Mouse (Mus musculus): ENCODE measurements around the gene Cacna1e.

Cacna1e gene

GRCm38 (mm10) chr1:154779908-154780514 lies 104.3 kb downstream of the Cacna1e start:
- DNase-seq, result no peak

DNA sequence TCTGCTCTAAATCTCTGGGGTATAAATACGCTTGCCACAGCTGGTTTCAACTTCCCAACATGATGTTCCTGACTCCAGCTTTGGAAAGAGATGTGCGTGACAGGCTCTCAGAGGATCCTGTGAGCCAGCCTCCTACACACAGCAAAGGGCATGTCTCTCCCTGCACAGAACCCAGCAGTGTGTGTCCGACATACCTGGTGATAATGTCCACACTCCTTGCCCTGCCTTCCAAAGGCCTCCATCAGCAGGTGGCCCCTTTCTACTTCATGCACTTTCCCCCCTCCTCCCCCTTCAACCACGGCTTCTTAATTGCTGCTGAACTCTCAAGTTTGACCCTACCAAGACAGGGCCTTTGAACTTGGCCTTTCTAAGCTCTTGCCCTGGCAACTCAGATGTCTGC lies 108.0 kb downstream of the Cacna1e start:
- no peak for DNase-seq

DNA sequence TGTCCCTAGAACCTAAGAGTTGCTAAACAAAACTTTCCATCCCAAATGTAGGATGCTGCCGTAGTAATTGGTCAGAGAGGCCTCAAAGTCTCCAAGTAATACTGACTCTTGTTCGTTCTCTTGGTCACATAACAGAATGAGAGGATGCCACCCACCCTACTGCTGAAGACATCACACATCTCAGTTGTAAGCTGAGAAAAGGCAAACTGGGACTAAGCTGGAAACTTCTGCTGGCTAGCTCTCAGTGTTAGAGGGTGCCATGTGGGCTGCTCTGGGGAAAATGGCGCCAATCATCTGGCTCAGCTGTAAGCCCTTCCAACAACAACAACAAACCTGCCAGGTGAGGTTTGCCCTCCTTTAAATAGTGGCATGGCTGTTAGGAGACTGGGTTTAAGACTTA lies 109.8 kb downstream of the Cacna1e start:
- DNase-seq, result no peak

GRCm38 (mm10) chr1:154771111-154771510 lies 113.2 kb downstream of the Cacna1e start:
- no peak for DNase-seq

DNA sequence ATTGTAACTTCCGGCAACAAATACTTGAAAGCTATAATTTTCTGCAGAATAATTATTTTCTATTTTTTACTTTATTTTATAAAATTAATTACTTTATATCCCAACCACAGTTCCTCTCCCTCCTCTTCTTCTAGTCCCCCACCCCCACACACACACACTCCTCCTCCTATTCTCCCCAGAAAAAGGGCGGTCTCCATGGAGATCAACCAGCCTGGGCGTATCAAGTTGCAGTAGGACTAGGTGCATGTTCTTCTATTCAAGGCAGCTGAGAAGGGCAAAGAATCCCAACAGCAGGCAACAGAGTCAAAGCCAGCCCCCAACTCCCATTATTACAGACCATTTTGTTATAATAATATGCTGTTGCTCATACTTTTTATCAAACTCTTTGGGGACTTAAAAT lies 113.8 kb downstream of the Cacna1e start:
- no peak for DNase-seq

- DNase-seq, result no peak
Measured at GRCm38 (mm10) chr1:154763132-154763531, 121.2 kb downstream of the Cacna1e start.

DNA sequence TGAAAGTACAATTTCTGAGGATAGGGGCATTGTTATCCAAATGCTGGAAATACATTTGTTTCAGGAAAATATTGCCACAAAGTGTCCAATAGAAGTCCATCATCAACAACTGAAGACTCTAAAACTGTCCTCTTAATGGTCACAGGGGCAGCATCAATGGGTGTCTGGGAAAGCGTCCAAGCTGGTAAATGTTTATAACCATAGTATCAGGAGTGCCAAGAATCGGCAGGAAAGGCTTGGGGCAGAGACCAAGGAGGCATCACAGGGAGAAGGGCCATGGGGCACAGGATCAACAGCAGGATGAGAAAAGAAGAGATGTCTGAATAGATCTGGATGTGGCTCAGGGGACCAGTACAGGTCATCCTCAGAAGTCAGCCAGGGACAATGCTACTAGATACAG lies 132.2 kb downstream of the Cacna1e start:
- DNase-seq, result peak; percentile 40

GRCm38 (mm10) chr1:154748531-154748930 lies 135.8 kb downstream of the Cacna1e start:
- no peak for DNase-seq

GRCm38 (mm10) chr1:154745241-154745640 lies 139.1 kb downstream of the Cacna1e start:
- DNase-seq, result no peak

DNA sequence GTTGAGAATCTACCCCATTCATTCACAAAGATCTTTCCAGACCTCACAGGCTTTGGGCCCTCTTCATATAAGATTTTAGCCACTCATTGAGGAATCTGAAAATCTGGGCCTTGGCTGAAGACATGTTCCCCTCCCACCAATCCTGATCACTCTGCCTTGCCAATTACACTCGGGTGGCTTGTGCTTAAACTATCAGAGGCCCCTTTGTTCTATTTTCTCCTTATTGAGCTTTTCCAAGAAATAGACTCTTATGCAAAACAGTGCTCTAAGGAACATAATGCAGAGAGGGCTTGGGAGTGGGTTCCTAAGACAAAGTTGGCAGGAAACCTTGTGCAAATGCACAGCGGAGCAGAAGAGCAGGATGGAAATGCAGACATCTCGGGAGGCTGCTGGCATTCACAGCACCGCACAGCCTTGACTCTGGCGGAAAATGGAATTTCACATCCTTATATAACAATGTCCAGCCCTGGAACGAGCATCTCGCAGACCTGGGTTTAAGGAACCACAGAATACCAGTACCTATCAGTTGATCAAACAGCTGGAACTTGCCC lies 153.8 kb downstream of the Cacna1e start:
- DNase-seq, result no peak

- peak; percentile 43 for DNase-seq
Measured at GRCm38 (mm10) chr1:154729269-154729980, 154.9 kb downstream of the Cacna1e start.

DNA sequence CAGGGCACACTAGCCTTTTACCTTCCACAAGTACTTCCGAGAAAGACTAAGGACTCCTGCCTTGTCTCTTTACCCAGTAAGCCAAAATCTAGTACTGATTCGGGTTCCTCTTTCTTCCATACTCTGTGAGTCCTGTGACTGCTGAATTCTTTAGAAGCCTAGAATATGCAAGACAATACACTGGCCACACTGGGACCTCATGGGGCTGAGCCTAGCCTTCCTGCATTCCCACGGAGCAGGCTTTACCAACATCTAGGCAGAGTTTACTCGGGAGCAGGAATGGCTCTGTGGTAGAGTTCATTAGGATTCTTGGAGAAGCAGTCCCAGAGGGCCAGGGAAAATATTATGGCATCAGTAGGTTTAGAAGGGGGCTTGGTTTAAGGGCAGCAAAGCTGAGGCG lies 155.6 kb downstream of the Cacna1e start:
- no peak for DNase-seq

DNA sequence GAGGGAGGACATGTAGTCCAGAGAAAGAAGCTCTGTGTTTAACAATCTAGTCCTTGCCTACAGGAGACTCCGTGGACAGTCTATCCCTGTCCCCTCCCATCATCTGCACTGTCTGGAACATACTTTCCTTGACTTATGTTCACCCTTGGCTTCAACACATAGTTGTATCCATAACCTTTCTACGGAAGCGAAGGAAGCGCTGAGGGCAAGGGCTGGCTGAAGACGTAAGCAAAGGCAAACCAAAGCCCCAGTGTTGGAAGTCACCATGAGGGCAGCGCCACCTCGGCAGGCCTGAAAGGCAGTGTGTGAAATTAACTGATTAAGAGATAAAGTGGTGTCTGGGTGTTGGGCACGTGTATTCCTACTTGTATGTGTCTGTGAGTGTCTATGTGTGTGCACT lies 156.6 kb downstream of the Cacna1e start:
- no peak for DNase-seq

- DNase-seq, result no peak
Measured at GRCm38 (mm10) chr1:154726361-154727161, 157.7 kb downstream of the Cacna1e start.

DNA sequence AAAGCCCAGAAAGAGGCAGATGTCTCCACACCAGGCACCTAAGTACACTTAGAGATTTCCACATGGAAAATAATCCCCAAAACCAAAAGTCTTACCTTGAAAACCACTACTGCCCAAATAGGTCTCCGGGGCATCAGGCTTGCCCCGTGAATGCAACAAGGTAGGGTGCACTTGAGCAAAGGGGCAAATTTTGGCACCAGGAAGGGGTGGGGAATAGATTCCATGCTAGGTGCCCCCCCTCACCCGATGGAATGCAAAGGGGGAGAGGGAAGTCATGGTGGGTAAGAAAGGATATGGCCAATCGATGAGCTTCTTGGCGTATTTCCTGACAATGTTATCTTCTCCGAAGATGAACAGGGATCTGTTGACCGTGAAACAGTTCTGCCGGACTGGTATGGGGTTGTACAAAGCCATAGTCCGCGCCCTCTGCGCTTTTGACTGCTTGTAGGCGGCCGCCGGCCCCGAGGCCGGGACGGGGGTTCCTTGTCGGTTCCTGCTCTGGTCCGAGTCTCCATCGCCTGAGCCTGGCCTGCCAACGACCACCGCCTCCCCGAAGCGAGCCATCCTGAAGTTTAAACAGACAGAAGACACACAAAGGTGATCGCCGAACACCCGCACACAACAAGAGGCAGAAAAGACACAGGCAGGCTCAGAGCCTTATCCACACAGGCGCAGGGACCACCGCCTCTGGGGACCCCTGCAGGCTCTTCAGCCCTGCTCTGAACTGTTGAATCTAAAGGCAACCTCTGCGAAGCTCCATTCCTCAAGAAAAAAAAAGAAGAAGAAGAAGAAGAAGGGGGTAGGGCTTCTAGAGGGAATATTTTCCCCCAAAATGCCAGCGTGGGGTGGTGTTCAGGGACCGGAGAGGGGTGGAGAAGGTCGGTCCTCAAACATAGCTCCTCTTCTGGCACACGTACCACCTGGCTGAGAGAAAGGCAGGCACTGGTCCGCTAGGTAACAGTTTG lies 158.7 kb downstream of the Cacna1e start:
- no peak for DNase-seq

GRCm38 (mm10) chr1:154723537-154724286 lies 160.6 kb downstream of the Cacna1e start:
- DNase-seq, result no peak

DNA sequence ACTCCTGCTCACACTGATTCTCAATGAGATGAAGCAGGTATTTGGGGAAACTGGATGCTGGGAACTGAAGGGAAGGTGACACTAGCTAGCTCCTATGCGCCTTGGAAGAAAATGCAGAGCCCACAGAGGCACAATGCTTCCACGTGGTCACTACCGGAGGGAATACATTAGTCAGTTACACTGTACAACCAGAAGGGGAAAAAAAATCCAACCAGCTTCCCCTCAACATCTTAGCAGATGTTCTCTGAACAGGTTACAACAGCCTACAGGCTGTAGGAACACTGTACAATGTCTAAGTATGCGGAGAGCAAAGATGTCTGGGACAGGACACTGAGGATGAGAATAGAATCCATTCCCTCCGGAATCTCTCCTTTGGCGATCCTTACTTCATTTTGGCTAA lies 161.2 kb downstream of the Cacna1e start:
- no peak for DNase-seq

GRCm38 (mm10) chr1:154715596-154715995 lies 168.7 kb downstream of the Cacna1e start:
- no peak for DNase-seq

DNA sequence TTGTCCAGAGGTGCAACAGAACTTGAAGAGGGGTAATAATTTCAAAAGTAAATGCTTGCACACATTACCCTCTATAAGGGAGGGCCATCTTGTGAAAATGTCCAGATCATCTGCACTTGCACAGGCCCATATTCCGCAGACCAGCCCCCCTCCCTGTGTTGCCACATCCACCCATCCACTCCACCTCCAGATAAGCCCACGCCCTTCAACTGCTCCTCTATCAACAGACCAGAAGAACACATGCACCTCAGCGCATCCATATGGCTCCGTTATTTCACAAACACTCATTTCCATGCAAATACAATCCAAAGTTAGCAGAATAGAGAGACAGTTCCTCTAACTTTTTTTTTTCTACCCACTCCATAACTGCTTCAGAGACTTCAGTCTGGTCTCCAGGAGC lies 171.6 kb downstream of the Cacna1e start:
- no peak for DNase-seq

DNA sequence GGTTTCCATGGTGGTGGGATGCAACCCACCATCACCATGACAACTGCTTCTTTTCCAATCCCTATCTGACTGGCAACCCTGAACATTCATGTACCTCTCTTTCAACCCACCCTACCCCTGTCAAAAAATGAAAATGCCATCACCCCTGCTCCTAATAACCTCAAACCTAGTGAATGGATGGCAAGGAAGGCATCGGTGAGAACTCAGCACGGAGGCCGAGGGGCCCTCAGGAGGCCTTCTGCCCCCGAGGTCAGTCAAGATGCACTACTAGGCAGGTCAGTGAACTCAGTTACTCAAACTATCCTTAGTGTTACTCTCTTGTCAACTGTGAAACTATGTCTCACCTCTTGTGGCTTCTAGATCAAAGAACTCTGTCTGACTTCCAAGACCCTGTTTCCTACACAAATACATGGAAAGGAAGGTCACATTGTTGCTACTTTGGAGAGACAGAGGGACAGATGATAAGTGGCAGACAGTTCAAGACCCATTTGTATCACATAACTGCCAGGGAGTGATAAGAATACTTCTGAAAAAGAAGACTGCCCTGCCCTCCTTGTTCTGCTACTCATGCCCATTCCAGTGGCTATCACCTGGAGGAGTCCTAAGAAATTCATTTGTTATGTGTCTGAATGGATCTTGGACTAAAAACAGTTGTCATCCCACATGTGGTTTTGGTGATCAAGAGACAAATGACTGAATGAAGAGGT lies 176.6 kb downstream of the Cacna1e start:
- DNase-seq, result no peak

GRCm38 (mm10) chr1:154706974-154707373 lies 177.3 kb downstream of the Cacna1e start:
- no peak for DNase-seq
